Mouse (Mus musculus): ENCODE measurements at regions not wholly inside any gene's neighbourhood (a gene's known extent, or its start where the extent isn't known, plus 50 kb on each side); places are given as distances from the start of the nearest gene placed in this dataset.

- DNase-seq (ENCODE audit: extremely low spot score) = no peak
These were observed 284.6 kb upstream of the Adgrl2 start for GRCm38 (mm10) chr3:149274987-149275386.

GRCm38 (mm10) chr3:149273993-149274692, 283.8 kb upstream of the Adgrl2 start:
- DNase-seq (ENCODE audit: extremely low spot score) = no peak

- DNase-seq (ENCODE audit: extremely low spot score) = no peak
These were observed 280.1 kb upstream of the Adgrl2 start for GRCm38 (mm10) chr3:149270459-149270858.

GRCm38 (mm10) chr3:149262332-149262970, 272.1 kb upstream of the Adgrl2 start:
- DNase-seq (ENCODE audit: extremely low spot score) = no peak

GRCm38 (mm10) chr3:149261764-149262163, 271.4 kb upstream of the Adgrl2 start:
- DNase-seq (ENCODE audit: extremely low spot score) = no peak

GRCm38 (mm10) chr3:149258826-149259225, 268.5 kb upstream of the Adgrl2 start:
- no peak for DNase-seq (ENCODE audit: extremely low spot score)

- DNase-seq (ENCODE audit: extremely low spot score) = no peak
These were observed 266.5 kb upstream of the Adgrl2 start for GRCm38 (mm10) chr3:149256891-149257290.

GRCm38 (mm10) chr3:149253080-149253479, 262.7 kb upstream of the Adgrl2 start:
- DNase-seq (ENCODE audit: extremely low spot score) = no peak

GRCm38 (mm10) chr3:149252144-149252543, 261.8 kb upstream of the Adgrl2 start:
- no peak for DNase-seq (ENCODE audit: extremely low spot score)

- no peak for DNase-seq (ENCODE audit: extremely low spot score)
These were observed 257.3 kb upstream of the Adgrl2 start for GRCm38 (mm10) chr3:149247626-149247987.

GRCm38 (mm10) chr3:149246935-149247625, 256.7 kb upstream of the Adgrl2 start:
- DNase-seq (ENCODE audit: extremely low spot score) = no peak

- DNase-seq (ENCODE audit: extremely low spot score) = no peak
These were observed 249.3 kb upstream of the Adgrl2 start for GRCm38 (mm10) chr3:149239664-149240063.

GRCm38 (mm10) chr3:149238076-149238475, 247.7 kb upstream of the Adgrl2 start:
- no peak for DNase-seq (ENCODE audit: extremely low spot score)

GRCm38 (mm10) chr3:149235183-149235582, 244.8 kb upstream of the Adgrl2 start:
- no peak for DNase-seq (ENCODE audit: extremely low spot score)

GRCm38 (mm10) chr3:149233691-149234131, 243.4 kb upstream of the Adgrl2 start:
- DNase-seq (ENCODE audit: extremely low spot score) = no peak

GRCm38 (mm10) chr3:149233191-149233641, 242.9 kb upstream of the Adgrl2 start:
- no peak for DNase-seq (ENCODE audit: extremely low spot score)

GRCm38 (mm10) chr3:149231346-149231745, 241.0 kb upstream of the Adgrl2 start:
- no peak for DNase-seq (ENCODE audit: extremely low spot score)

- DNase-seq (ENCODE audit: extremely low spot score) = no peak
These were observed 237.2 kb upstream of the Adgrl2 start for GRCm38 (mm10) chr3:149227556-149227955.

GRCm38 (mm10) chr3:149226723-149227122, 236.4 kb upstream of the Adgrl2 start:
- DNase-seq (ENCODE audit: extremely low spot score) = no peak

- no peak for DNase-seq (ENCODE audit: extremely low spot score)
These were observed 235.3 kb upstream of the Adgrl2 start for GRCm38 (mm10) chr3:149225684-149226083.

GRCm38 (mm10) chr3:149224271-149224670, 233.9 kb upstream of the Adgrl2 start:
- DNase-seq (ENCODE audit: extremely low spot score) = no peak

GRCm38 (mm10) chr3:149223776-149224175, 233.4 kb upstream of the Adgrl2 start:
- no peak for DNase-seq (ENCODE audit: extremely low spot score)

GRCm38 (mm10) chr3:149220958-149221357, 230.6 kb upstream of the Adgrl2 start:
- no peak for DNase-seq (ENCODE audit: extremely low spot score)
